Mouse (Mus musculus) hindlimb bud, embryonic 11.5 days (tissue): ENCODE results near the gene Pcgf5.

Source experiments
- DNase-seq: peaks from one replicate; pipeline ENCODE4 v3.0.0-alpha.2; 2012; ENCODE audit warnings: low read depth, low spot score; ENCODE audit errors: extremely low spot score

The Pcgf5 gene

GRCm38 (mm10) chr19:36348161-36348800 lies at the start of gene Pcgf5:
Pcgf5 (plus strand) TSS chr19:36348309.
- no peak for DNase-seq

- no peak for DNase-seq
These were observed 42.6 kb upstream of the Pcgf5 start for GRCm38 (mm10) chr19:36305542-36305941.

- no peak for DNase-seq
These were observed 34.1 kb upstream of the Pcgf5 start for GRCm38 (mm10) chr19:36314010-36314409.

GRCm38 (mm10) chr19:36319735-36320134 lies 28.4 kb upstream of the Pcgf5 start:
- no peak for DNase-seq

GRCm38 (mm10) chr19:36321066-36321465 lies 27.0 kb upstream of the Pcgf5 start:
- DNase-seq: no peak

- no peak for DNase-seq
These were observed 24.8 kb upstream of the Pcgf5 start for GRCm38 (mm10) chr19:36323326-36323725.

- DNase-seq: no peak
These were observed 19.4 kb upstream of the Pcgf5 start for GRCm38 (mm10) chr19:36328678-36329077.

- DNase-seq: no peak
These were observed 733 bp upstream of the Pcgf5 start for GRCm38 (mm10) chr19:36347376-36347775.

GRCm38 (mm10) chr19:36347831-36348160 lies 313 bp upstream of the Pcgf5 start:
- no peak for DNase-seq

GRCm38 (mm10) chr19:36348801-36349486 lies 835 bp downstream of the Pcgf5 start:
- no peak for DNase-seq

- no peak for DNase-seq
These were observed 1.4 kb downstream of the Pcgf5 start for GRCm38 (mm10) chr19:36349487-36349955.

GRCm38 (mm10) chr19:36350181-36350580 lies 2.1 kb downstream of the Pcgf5 start:
- DNase-seq: no peak

- DNase-seq: no peak
These were observed 2.8 kb downstream of the Pcgf5 start for GRCm38 (mm10) chr19:36350870-36351269.

GRCm38 (mm10) chr19:36362541-36362940 lies 14.4 kb downstream of the Pcgf5 start:
- DNase-seq: no peak

- no peak for DNase-seq
These were observed 16.6 kb downstream of the Pcgf5 start for GRCm38 (mm10) chr19:36364757-36365156.

GRCm38 (mm10) chr19:36371478-36371877 lies 23.4 kb downstream of the Pcgf5 start:
- DNase-seq: no peak

GRCm38 (mm10) chr19:36373056-36373621 lies 25.0 kb downstream of the Pcgf5 start:
- DNase-seq: no peak

GRCm38 (mm10) chr19:36375200-36375783 lies 27.2 kb downstream of the Pcgf5 start:
- DNase-seq: no peak

GRCm38 (mm10) chr19:36377729-36378128 lies 29.6 kb downstream of the Pcgf5 start:
- no peak for DNase-seq

- no peak for DNase-seq
These were observed 30.6 kb downstream of the Pcgf5 start for GRCm38 (mm10) chr19:36378511-36379232.

- no peak for DNase-seq
These were observed 34.8 kb downstream of the Pcgf5 start for GRCm38 (mm10) chr19:36382901-36383300.
